In the genomic region with DNA sequence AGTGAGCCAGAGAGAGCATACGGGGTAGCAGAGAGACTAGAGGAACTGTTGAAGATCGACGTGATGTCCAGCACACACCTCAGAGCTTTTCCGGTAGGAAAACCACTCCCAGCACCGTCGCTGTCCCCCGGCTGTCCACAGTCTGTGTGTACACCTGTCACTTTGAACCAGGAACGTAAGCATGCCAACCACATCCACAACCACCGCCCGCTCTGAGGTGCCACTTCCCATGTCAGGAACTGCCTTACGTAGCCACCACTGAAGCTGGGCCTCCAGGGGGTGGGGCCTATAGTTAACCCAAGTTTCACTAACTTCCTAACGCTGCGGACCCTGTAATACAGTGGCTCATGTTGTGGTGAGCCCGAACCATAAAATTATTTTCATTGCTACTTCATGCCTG, we compare ENCODE assay signal across 19 mouse cellular contexts. TPM values are rescaled to one million over a fixed set of nuclear protein-coding genes. Genes with fewer than 3 reads are reported as not detected.
A peak's percentile ranks its signal among the peaks of the same experiment; 100 is the strongest.
DNase-seq lines count a peak whose midpoint lies in the region; ATAC-seq and TF ChIP-seq lines count a peak whose summit lies in the region.
"Had no signal": no experiment of that assay in that cellular context is flagged by ENCODE, and none has a peak within 500 bp of the region (broad histone marks: within the 10 kb centered on the region; RNA-seq: fewer than 3 reads in every experiment).

No protein-coding gene starts in this region.

- no peaks in the 10 kb centered on the region for H3K36me3 ChIP-seq in spleen, adult 2 months (ENCODE audit: control insufficient read depth, insufficient read depth, low read length)
- H3K36me3 ChIP-seq: G1E; limb, embryonic 15.5 days had no signal

- peak overlapping the region; percentile 48; the same call in 1 of the 2 replicates for H3K4me3 ChIP-seq in spleen, adult 2 months (ENCODE audit: extremely low read depth, insufficient read depth, insufficient read length)
- H3K4me3 ChIP-seq: limb, embryonic 15.5 days; myocyte had no signal

- H3K4me1 ChIP-seq in spleen, adult 2 months (ENCODE audit: control insufficient read depth, insufficient read depth, insufficient read length): peaks cover 5% of the 10 kb centered on the region; the same call in 1 of the 2 replicates

- no peaks in the 10 kb centered on the region for H3K27me3 ChIP-seq in spleen, adult 2 months (ENCODE audit: control insufficient read depth, insufficient read depth, low read length)
- H3K27me3 ChIP-seq: limb, embryonic 15.5 days had no signal

- no peak for TF ChIP-seq CTCF in spleen, adult 2 months (IDR thresholded peaks at IDR 0.05; ENCODE audit: extremely low read depth, insufficient read depth, insufficient read length, insufficient replicate concordance)

- peak; percentile 60 for ATAC-seq in megakaryocyte-erythroid progenitor cell, adult 5-6 weeks (replicated peaks; ENCODE audit: low FRiP score, low TSS enrichment, poor library complexity, severe bottlenecking)
- ATAC-seq in cerebellum, adult (ENCODE audit: insufficient number of reproducible peaks, low FRiP score, low TSS enrichment): no peak
- ATAC-seq: hindbrain, postnatal 0 days had no signal

- TF ChIP-seq POLR2A in spleen, adult 2 months (IDR thresholded peaks at IDR 0.05; ENCODE audit: low read depth, low read length): no peak

- 5% methylated on average over 14 of the region's 14 CpGs for WGBS in spleen, adult 2 months

- DNase-seq in spleen, adult 2 months (ENCODE audit: low read depth in 1 of 2, low spot score in 2 of 2): no peak
- DNase-seq in spleen, adult 12 weeks (ENCODE audit: low spot score): no peak
- DNase-seq in induced T-regulatory cell, adult 2 months (ENCODE audit: low read depth): peak; percentile 75
- peak; percentile 62 for DNase-seq in thymus, postnatal 4 days
- no peak for DNase-seq in adrenal gland, postnatal 10 days
- DNase-seq in cerebellum, adult 8-10 months: no peak
- DNase-seq: cerebellum, adult 9-11 months; gastrocnemius, postnatal 10 days had no signal

- H3K27ac ChIP-seq in spleen, adult 2 months (ENCODE audit: insufficient read depth, low read length): no peak overlapping the region; the same call in 1 of the 2 replicates
- H3K27ac ChIP-seq: hindbrain, postnatal 0 days; limb, embryonic 15.5 days had no signal

RNA-seq across cellular contexts. Expression of gene Rhoq, which starts 4.9 kb away (rescaled TPM):
- 18.7 and 22.8 TPM in 2 replicates for polyA plus RNA-seq in spleen, adult 2 months (2012; rRNA removed)
- total RNA-seq in megakaryocyte-erythroid progenitor cell, adult 5-6 weeks (2014; fragmentation: Nextera tagmentation): 0.13 and 2.8 TPM in 2 replicates
- 1.5 and 2.9 TPM in 2 replicates for total RNA-seq in megakaryocyte-erythroid progenitor cell, adult 5-6 weeks (2017)
- 100 to 1,000 TPM in 1 of 2 experiments, 10 to 100 TPM in 1; 92.3 to 100 TPM for total RNA-seq in adrenal gland, postnatal 10 days (2021)

RNA-seq across cellular contexts. Expression of gene Atp6v1e2, which starts 10.3 kb away (rescaled TPM):
- polyA plus RNA-seq in spleen, adult 2 months (2012; rRNA removed): not detected in 2 replicates
- not detected in 2 replicates for total RNA-seq in megakaryocyte-erythroid progenitor cell, adult 5-6 weeks (2014; fragmentation: Nextera tagmentation)
- total RNA-seq in megakaryocyte-erythroid progenitor cell, adult 5-6 weeks (2017): not detected in 2 replicates
- total RNA-seq in adrenal gland, postnatal 10 days (2021): not detected
- total RNA-seq: G1E; gastrocnemius, postnatal 10 days; hindbrain, postnatal 0 days had no signal
- polyA plus RNA-seq: embryonic facial prominence, embryonic 11.5 days; forebrain, embryonic 11.5 days; G1E; kidney, embryonic 16.5 days; limb, embryonic 15.5 days; myocyte; stomach, embryonic 14.5 days had no signal

RNA-seq across cellular contexts. Expression of gene Tmem247, which starts 40.8 kb away (rescaled TPM):
- polyA plus RNA-seq in spleen, adult 2 months (2012; rRNA removed): not detected in 2 replicates
- total RNA-seq in megakaryocyte-erythroid progenitor cell, adult 5-6 weeks (2014; fragmentation: Nextera tagmentation): not detected in 2 replicates
- not detected in 2 replicates for total RNA-seq in megakaryocyte-erythroid progenitor cell, adult 5-6 weeks (2017)
- not detected for total RNA-seq in adrenal gland, postnatal 10 days (2021)
- total RNA-seq: G1E; gastrocnemius, postnatal 10 days; hindbrain, postnatal 0 days; layer of hippocampus, postnatal 10 days had no signal
- polyA plus RNA-seq: embryonic facial prominence, embryonic 11.5 days; forebrain, embryonic 11.5 days; G1E; hindbrain, postnatal 0 days; kidney, embryonic 16.5 days; limb, embryonic 15.5 days; myocyte; stomach, embryonic 14.5 days had no signal

Comparison
In these comparisons a context has a peak if more than half of its experiments do, and no peak if none do; other contexts are left out.
1. DNase-seq: peak in induced T-regulatory cell, adult 2 months (single experiment) and thymus, postnatal 4 days (single experiment); none in spleen, adult 2 months (0 of 2), spleen, adult 12 weeks (single experiment), adrenal gland, postnatal 10 days (single experiment) and cerebellum, adult 8-10 months (single experiment).
2. RNA of gene Rhoq, which starts 4.9 kb away (total RNA-seq): 92.3 to 100 TPM in adrenal gland, postnatal 10 days; 0.13 to 2.9 TPM in megakaryocyte-erythroid progenitor cell, adult 5-6 weeks; every median in the first group is over 10 times any median in the second.